Mouse (Mus musculus): ENCODE data around the gene E130114P18Rik. TPM values are rescaled to one million over a fixed set of nuclear protein-coding genes. Genes with fewer than 3 reads are reported as not detected.

The E130114P18Rik gene
- polyA plus RNA-seq, 1 experiment from 2014 or later, result 3.0 TPM

GRCm38 (mm10) chr4:97580906-97581305, 197.0 kb downstream of the E130114P18Rik start:
- WGBS, result 85% methylated on average over 7 of the region's 7 CpGs
- Histone ChIP-seq H3K27me3 (peaks cover 15% of the 10 kb centered on the region), H3K9ac (no peak overlapping the region), H3K4me3 (no peak overlapping the region), H3K9me3 (no peaks in the 10 kb centered on the region), H3K27ac (no peak overlapping the region), H3K36me3 (no peaks in the 10 kb centered on the region), H3K4me2 (no peak overlapping the region), H3K4me1 (peaks cover 23% of the 10 kb centered on the region)
- no peak for ATAC-seq (ENCODE audit: insufficient number of reproducible peaks, low FRiP score, low TSS enrichment, low read depth)

- no peak overlapping the region for H3K27ac ChIP-seq
- H3K27me3 ChIP-seq, result peaks cover 15% of the 10 kb centered on the region
- no peak overlapping the region for H3K9ac ChIP-seq
- H3K36me3 ChIP-seq, result no peaks in the 10 kb centered on the region
- no peak overlapping the region for H3K4me3 ChIP-seq
- H3K9me3 ChIP-seq, result no peaks in the 10 kb centered on the region
- WGBS, result 63% methylated on average over 9 of the region's 9 CpGs
- no peak overlapping the region for H3K4me2 ChIP-seq
- H3K4me1 ChIP-seq, result peaks cover 29% of the 10 kb centered on the region
- no peak for ATAC-seq (ENCODE audit: insufficient number of reproducible peaks, low FRiP score, low TSS enrichment, low read depth)
Measured at GRCm38 (mm10) chr4:97578571-97579165, 199.2 kb downstream of the E130114P18Rik start.

- Histone ChIP-seq H3K27me3 (peaks cover 7% of the 10 kb centered on the region), H3K36me3 (no peaks in the 10 kb centered on the region), H3K4me3 (no peak overlapping the region), H3K4me2 (no peak overlapping the region), H3K27ac (no peak overlapping the region), H3K4me1 (peaks cover 26% of the 10 kb centered on the region), H3K9me3 (no peaks in the 10 kb centered on the region), H3K9ac (no peak overlapping the region)
- no peak for ATAC-seq (ENCODE audit: insufficient number of reproducible peaks, low FRiP score, low TSS enrichment, low read depth)
- 25% methylated on average over 5 of the region's 5 CpGs for WGBS
Measured at GRCm38 (mm10) chr4:97577431-97577830, 200.4 kb downstream of the E130114P18Rik start.

- Histone ChIP-seq H3K9me3 (no peaks in the 10 kb centered on the region), H3K36me3 (no peaks in the 10 kb centered on the region), H3K4me3 (no peak overlapping the region), H3K4me2 (no peak overlapping the region), H3K27me3 (no peaks in the 10 kb centered on the region; the same call in 1 of the 2 replicates), H3K9ac (no peak overlapping the region), H3K27ac (no peak overlapping the region), H3K4me1 (peaks cover 20% of the 10 kb centered on the region)
- WGBS, result 6% methylated on average over 5 of the region's 5 CpGs
- ATAC-seq (ENCODE audit: insufficient number of reproducible peaks, low FRiP score, low TSS enrichment, low read depth), result peak; percentile 79
Measured at GRCm38 (mm10) chr4:97575447-97575846, 202.4 kb downstream of the E130114P18Rik start.

- no peak overlapping the region for H3K4me3 ChIP-seq
Measured at GRCm38 (mm10) chr4:97569320-97569719, 208.6 kb downstream of the E130114P18Rik start.

GRCm38 (mm10) chr4:97564656-97565055, 213.2 kb downstream of the E130114P18Rik start:
- H3K9ac ChIP-seq, result no peak overlapping the region
- no peaks in the 10 kb centered on the region for H3K36me3 ChIP-seq
- H3K9me3 ChIP-seq, result no peaks in the 10 kb centered on the region
- ATAC-seq (ENCODE audit: insufficient number of reproducible peaks, low FRiP score, low TSS enrichment, low read depth), result no peak
- H3K27ac ChIP-seq, result no peak overlapping the region
- no peaks in the 10 kb centered on the region for H3K27me3 ChIP-seq
- WGBS, result 35% methylated on average over 4 of the region's 4 CpGs
- no peak overlapping the region for H3K4me2 ChIP-seq
- H3K4me3 ChIP-seq, result no peak overlapping the region
- H3K4me1 ChIP-seq, result no peaks in the 10 kb centered on the region

More at GRCm38 (mm10) chr4:97569320-97569719, 208.6 kb downstream of the E130114P18Rik start:
- Histone ChIP-seq H3K27ac (no peak overlapping the region), H3K4me2 (no peak overlapping the region), H3K9me3 (no peaks in the 10 kb centered on the region), H3K36me3 (no peaks in the 10 kb centered on the region), H3K9ac (no peak overlapping the region), H3K27me3 (no peaks in the 10 kb centered on the region), H3K4me1 (no peaks in the 10 kb centered on the region)
- WGBS, result 68% methylated on average over 3 of the region's 3 CpGs
- ATAC-seq (ENCODE audit: insufficient number of reproducible peaks, low FRiP score, low TSS enrichment, low read depth), result no peak

- no peaks in the 10 kb centered on the region for H3K9me3 ChIP-seq
- H3K27me3 ChIP-seq, result no peaks in the 10 kb centered on the region
- ATAC-seq (ENCODE audit: insufficient number of reproducible peaks, low FRiP score, low TSS enrichment, low read depth), result no peak
- no peak overlapping the region for H3K4me3 ChIP-seq
- no peak overlapping the region for H3K27ac ChIP-seq
- H3K4me2 ChIP-seq, result no peak overlapping the region
- no peaks in the 10 kb centered on the region for H3K36me3 ChIP-seq
- H3K4me1 ChIP-seq, result no peaks in the 10 kb centered on the region
- WGBS, result 81% methylated on average over 6 of the region's 6 CpGs
- no peak overlapping the region for H3K9ac ChIP-seq
Measured at GRCm38 (mm10) chr4:97564199-97564598, 213.7 kb downstream of the E130114P18Rik start.

GRCm38 (mm10) chr4:97557585-97557984, 220.3 kb downstream of the E130114P18Rik start:
- Histone ChIP-seq H3K9me3 (no peaks in the 10 kb centered on the region), H3K27ac (no peak overlapping the region), H3K27me3 (no peaks in the 10 kb centered on the region), H3K4me2 (no peak overlapping the region), H3K36me3 (no peaks in the 10 kb centered on the region), H3K4me3 (no peak overlapping the region), H3K4me1 (no peaks in the 10 kb centered on the region), H3K9ac (no peak overlapping the region)
- ATAC-seq (ENCODE audit: insufficient number of reproducible peaks, low FRiP score, low TSS enrichment, low read depth), result no peak
- 49% methylated on average over 2 of the region's 2 CpGs for WGBS

GRCm38 (mm10) chr4:97544016-97544415, 233.9 kb downstream of the E130114P18Rik start:
- Histone ChIP-seq H3K4me3 (no peak overlapping the region), H3K4me2 (no peak overlapping the region), H3K36me3 (no peaks in the 10 kb centered on the region), H3K4me1 (no peaks in the 10 kb centered on the region), H3K27ac (no peak overlapping the region), H3K9me3 (no peaks in the 10 kb centered on the region), H3K9ac (no peak overlapping the region), H3K27me3 (no peaks in the 10 kb centered on the region)
- ATAC-seq (ENCODE audit: insufficient number of reproducible peaks, low FRiP score, low TSS enrichment, low read depth), result no peak
- 43% methylated on average over 5 of the region's 5 CpGs for WGBS

GRCm38 (mm10) chr4:97532072-97532471, 245.8 kb downstream of the E130114P18Rik start:
- 66% methylated on average over 2 of the region's 2 CpGs for WGBS
- no peak for ATAC-seq (ENCODE audit: insufficient number of reproducible peaks, low FRiP score, low TSS enrichment, low read depth)
- Histone ChIP-seq H3K9ac (no peak overlapping the region), H3K4me1 (no peaks in the 10 kb centered on the region), H3K4me2 (no peak overlapping the region), H3K36me3 (no peaks in the 10 kb centered on the region), H3K27ac (no peak overlapping the region), H3K27me3 (no peaks in the 10 kb centered on the region), H3K4me3 (no peak overlapping the region), H3K9me3 (no peaks in the 10 kb centered on the region)

GRCm38 (mm10) chr4:97528517-97528916, 249.4 kb downstream of the E130114P18Rik start:
- 79% methylated on average over 2 of the region's 2 CpGs for WGBS
- Histone ChIP-seq H3K36me3 (no peaks in the 10 kb centered on the region), H3K9ac (no peak overlapping the region), H3K4me2 (no peak overlapping the region), H3K4me3 (no peak overlapping the region), H3K9me3 (no peaks in the 10 kb centered on the region), H3K4me1 (no peaks in the 10 kb centered on the region), H3K27me3 (no peaks in the 10 kb centered on the region), H3K27ac (no peak overlapping the region)
- ATAC-seq (ENCODE audit: insufficient number of reproducible peaks, low FRiP score, low TSS enrichment, low read depth), result no peak
